Mouse (Mus musculus): Measurements from ENCODE around the gene Dynlt1f. TPM values are rescaled to one million over a fixed set of nuclear protein-coding genes. Genes with fewer than 3 reads are reported as not detected.
"Not testable (repeated sequence)": the region's sequence is repeated elsewhere in the genome, so short reads cannot be mapped to it uniquely, and the experiment has no call there.

Gene Dynlt1f
- 105 and 109 TPM in 2 replicates for total RNA-seq (2021)
- long read RNA-seq, experiment 1, transcript Dynlt1f-201 (5 exons, 771 nt): major isoform, 31 of 43 reads
- long read RNA-seq, experiment 1, partial matches to known transcripts: 9 of 43 reads
- long read RNA-seq, experiment 1, other reads (novel, unspliced or antisense): 3 of 43 reads
- long read RNA-seq, experiment 2, transcript Dynlt1f-201 (5 exons, 771 nt): major isoform, 24 of 33 reads
- long read RNA-seq, experiment 2, partial matches to known transcripts: 9 of 33 reads
- long read RNA-seq, experiment 2, other reads (novel, unspliced or antisense): 0 of 33 reads

DNA sequence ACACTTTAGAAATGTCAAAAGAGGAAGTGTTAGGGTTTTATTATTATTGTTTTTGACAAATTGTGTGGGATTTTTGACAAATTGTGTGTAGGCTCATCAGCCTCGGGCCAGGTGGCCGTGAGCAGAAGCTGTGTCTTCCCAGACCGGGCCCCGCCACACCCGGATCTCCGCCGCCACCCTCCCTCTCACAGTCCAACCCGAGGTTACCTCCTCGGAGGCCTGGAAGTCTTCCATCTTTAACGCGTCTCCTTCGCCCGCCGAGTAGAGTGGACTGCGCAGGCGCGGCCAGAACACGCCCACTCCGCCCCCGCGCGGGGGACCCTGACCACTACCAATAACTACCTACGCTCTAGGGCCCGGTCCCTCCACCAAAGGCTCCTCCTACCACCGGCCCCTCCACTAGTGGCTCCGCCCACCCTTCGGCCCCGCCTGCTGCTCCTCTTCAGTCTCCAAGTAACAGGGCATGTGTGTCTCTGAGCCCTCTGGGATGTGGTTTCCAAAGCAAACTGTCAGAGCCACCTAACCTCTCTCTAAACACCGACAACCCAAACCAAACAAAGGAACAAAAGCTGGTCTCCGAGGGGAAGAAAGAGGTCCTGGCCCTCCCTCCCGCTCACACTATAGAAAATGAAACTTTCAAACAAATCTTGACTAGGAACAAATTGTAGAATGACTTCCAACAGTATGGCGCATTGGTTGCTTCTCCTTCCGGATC, at the start of gene Dynlt1f:
Dynlt1f (minus strand) TSS at position 334 of the 715 bp plus-strand sequence.
- DNase-seq: peak; percentile 71

DNA sequence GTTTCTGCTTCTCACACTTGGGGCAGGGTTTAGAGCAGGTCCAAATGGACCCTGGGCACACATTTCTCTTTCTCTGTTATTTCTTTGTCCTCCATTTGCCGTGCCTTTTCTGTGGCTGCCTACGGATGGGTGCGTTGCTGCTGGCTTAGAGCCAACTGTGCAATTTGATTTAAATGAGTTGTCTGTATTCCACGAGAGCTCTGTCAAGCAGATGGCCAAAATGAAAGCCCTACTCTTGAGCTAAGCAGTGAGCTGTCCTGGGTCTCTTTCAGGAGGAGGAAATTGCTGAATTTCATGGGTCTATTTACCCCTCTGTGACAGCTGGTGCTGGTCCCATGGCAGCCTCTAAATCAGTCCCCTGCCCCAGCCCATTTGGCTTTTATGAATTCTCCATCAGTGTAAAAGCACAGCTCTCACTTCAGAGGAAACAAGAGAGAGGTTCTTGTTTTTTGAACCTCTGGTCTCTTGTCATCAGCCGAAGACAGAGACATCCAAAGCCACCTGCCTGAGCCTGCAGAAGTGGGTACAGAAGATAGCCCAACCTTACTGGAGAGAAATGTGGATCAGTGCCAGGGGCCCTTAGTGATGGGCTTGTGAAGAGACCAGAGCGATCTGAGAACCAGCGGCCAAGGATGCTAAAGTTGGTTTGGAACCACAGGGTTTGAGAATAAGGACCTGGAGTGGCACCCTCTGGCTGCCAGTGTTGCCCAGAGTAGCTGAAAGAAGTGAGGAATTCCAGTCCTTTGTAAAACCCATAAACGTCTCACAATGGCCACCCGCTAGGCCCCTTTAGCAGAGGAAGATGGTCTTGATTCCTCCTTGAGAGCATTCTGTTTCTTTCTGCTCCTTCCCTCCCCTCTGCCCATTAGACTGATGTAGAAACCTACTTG, 47.9 kb upstream of the Dynlt1f start:
- not testable (repeated sequence) for DNase-seq

DNA sequence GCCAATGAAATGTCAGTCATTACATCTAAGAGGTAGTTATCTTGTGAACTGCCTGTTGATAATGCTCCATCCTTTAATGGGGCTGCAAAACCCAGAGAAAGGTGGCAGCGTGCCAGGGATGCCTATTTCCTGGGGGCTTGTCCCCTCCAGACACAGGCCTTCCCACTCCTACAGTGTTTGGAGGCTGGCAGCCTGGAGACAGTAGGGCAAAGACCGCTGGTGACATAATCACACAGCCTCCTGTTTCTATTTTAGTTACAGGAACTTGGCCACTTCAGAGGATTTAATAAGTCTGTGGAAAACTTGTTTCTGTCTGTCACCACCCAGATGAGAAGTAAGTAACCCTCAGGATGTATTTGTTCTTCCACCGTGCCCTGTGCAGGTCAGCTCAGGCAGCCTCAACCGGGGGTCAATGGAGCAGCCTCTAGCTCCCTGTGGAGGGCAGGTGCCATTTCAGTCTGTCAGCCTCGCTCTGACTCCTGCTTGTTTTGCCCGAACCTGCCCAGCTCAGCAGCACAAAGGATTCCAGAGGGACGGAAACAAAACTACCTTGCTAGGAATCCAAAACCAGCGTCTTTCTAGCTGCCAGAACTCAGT, 47.0 kb upstream of the Dynlt1f start:
- not testable (repeated sequence) for DNase-seq

- not testable (repeated sequence) for DNase-seq
These were observed 44.4 kb upstream of the Dynlt1f start for GRCm38 (mm10) chr17:6700077-6700476.

- not testable (repeated sequence) for DNase-seq
These were observed 43.8 kb upstream of the Dynlt1f start for GRCm38 (mm10) chr17:6699502-6699901.

GRCm38 (mm10) chr17:6697224-6697775, 41.6 kb upstream of the Dynlt1f start:
- peak; percentile 69 for DNase-seq

DNA sequence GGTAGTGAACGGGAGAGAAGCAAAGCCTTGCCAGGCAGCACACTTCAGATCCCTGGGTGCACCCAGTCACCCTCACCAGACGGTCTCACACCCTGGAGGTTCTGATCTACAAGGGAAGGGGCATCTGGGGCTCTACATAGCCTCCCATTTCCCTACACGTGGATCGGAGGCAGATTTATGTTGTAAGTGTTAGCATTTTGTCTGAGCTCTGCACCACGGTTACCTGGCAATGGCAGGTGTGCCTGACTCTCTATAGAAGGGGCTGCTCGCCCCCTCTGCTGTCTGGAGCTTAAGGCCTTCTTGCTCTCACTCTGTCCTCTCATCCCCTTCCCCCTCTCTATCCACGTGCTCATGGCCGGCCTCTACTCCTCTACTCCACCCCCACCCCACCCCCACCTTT, 40.8 kb upstream of the Dynlt1f start:
- not testable (repeated sequence) for DNase-seq

DNA sequence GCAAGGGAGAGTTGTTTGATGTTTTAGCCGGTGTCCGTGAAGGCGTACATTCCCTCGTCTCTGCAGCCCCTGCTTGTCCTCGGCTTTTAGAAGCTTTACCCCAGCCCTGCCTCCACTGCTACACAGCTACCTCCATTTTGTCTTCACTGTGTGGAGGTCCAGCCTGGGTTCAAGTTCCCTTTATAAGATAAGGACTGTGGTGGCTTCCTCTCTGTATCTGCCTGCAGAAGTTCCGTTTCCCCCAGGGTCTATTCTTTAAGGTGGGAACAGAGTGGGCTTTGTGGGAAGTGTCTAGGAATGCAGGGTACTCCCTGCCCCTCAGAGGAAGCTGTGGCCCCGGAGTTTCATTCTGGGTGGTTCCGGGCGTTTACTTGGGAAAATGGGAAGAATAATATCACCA, 40.0 kb upstream of the Dynlt1f start:
- DNase-seq: not testable (repeated sequence)

GRCm38 (mm10) chr17:6691596-6691995, 35.9 kb upstream of the Dynlt1f start:
- peak; percentile 90 for DNase-seq

DNA sequence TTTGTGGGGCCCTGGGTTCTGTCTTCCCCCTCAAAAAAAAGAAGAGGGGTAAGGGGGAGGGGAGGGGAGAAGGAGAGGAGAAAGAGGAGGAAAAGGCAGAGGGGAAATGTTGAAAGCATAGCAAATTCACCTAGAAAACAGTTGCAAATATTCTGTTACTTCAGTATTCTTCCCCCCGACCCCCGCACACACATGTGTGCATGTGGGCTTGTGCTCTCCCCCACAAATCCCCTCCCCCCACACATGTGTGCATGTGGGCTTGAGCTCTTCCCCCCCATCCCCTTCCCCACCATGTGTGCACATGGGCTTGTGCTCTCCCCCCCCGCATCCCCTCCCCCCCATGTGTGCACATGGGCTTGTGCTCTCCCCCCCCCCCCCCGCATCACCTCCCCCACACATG, 33.6 kb upstream of the Dynlt1f start:
- peak; percentile 12 for DNase-seq

DNA sequence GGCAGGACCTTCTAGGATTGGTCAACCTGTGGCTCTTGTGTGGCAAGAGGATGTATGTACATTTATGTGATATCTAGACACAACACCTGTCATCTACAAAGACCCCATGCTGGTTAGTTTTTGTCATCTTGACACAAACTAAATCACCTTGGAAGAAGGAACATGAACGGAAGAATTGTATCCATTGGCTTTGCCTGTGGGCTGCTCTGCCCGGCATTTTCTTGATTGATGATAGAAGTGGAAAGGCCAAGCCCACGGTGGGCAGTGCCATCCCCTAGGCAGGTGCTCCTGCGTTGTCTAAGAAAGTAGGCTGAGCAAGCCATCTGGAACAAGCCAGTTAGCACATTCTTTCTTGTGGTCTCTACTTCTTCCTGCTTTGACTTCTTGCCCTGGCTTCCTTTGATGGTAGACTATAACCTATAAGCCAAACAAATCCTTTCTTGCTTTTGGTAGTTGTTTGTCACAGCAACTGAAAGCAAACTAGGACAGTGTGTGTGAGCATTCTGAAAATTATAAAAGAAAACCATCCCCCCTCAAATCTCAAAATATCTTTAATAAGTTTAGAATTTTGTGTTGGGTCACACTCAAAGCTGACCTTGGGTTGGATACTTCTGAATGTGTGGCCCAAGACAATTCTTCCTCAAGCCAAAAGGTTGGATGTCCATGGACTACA, 30.7 kb upstream of the Dynlt1f start:
- DNase-seq: not testable (repeated sequence)

DNA sequence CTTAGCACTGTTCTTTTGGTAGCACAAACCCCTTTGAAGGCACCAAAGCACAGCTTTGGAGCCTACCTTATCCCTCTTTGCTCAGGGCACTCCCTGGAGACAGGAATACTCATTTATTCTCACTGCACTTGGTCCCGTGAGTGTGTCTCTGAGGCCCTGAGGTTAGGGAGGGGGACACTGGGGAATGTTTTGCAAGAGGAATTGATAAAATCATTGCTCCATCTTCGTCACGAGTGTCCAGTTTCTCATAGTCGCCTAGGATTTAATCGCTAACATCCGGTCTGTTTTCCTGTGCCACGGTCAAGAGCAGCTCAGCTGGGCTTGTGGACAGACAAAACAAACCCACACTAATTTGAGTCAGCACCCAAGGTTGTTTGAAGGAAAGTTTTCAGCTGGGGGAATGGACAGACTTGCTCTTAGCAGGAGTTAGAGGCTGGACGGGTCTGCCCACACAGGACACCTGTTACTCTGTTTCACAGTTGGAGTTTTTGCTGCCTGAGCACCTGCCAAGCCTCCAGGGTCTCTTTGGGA, 29.7 kb upstream of the Dynlt1f start:
- DNase-seq: peak; percentile 8

- DNase-seq: not testable (repeated sequence)
These were observed 29.0 kb upstream of the Dynlt1f start for GRCm38 (mm10) chr17:6684464-6685287.

DNA sequence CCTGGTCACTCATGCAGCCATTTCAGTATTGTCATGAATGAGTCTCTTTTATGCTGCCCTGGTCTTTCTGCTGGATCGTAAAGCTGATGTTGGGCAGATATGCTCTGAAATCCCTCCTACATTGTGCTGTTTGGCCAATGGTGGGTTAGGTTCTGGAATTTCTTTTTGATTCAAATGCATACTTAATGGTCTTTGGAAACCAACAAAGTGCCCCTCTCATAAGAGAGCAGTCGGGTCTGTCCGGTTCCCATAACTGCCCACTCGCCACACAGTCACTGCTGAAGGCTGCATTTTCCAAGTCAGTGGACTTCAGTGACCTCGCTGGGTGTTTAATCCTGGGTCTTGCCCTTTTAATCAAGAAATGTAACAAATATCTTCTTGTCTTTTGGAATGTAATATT, 28.0 kb upstream of the Dynlt1f start:
- DNase-seq: not testable (repeated sequence)

GRCm38 (mm10) chr17:6681721-6682120, 26.0 kb upstream of the Dynlt1f start:
- not testable (repeated sequence) for DNase-seq

- peak; percentile 15 for DNase-seq
These were observed 22.4 kb upstream of the Dynlt1f start for GRCm38 (mm10) chr17:6678063-6678462.

- not testable (repeated sequence) for DNase-seq
These were observed 18.6 kb upstream of the Dynlt1f start for GRCm38 (mm10) chr17:6674297-6674696.

GRCm38 (mm10) chr17:6668522-6668921, 12.8 kb upstream of the Dynlt1f start:
- not testable (repeated sequence) for DNase-seq

GRCm38 (mm10) chr17:6665389-6665788, 9.7 kb upstream of the Dynlt1f start:
- not testable (repeated sequence) for DNase-seq

GRCm38 (mm10) chr17:6662840-6663239, 7.1 kb upstream of the Dynlt1f start:
- DNase-seq: not testable (repeated sequence)

Measured in adrenal gland, postnatal 14 days (tissue).